Mouse (Mus musculus) neural tube, embryonic 12.5 days (tissue): ENCODE results near the gene Glcci1. TPM values are rescaled to one million over a fixed set of nuclear protein-coding genes. Genes with fewer than 3 reads are reported as not detected.

ENCODE experiments used
- ATAC-seq: fragments of 200-750 bp; cut with Nextera tagmentation; 2 replicates; pipeline ENCODE4 v1.8.0; 2017; ENCODE audit warnings: low read depth, mild to moderate bottlenecking, moderate TSS enrichment, moderate library complexity; ENCODE audit not compliant: low FRiP score
- H3K27ac ChIP-seq: fragments of 300-500 bp; sonication (generic); 2 replicates; pipeline ENCODE4 v1.5.1; 2016
- H3K27me3 ChIP-seq: fragments of 300-500 bp; sonication (generic); replicated peaks from 2 replicates; pipeline ENCODE4 v1.6.1; 2016; ENCODE audit warnings: mild to moderate bottlenecking
- H3K36me3 ChIP-seq: fragments of 300-500 bp; sonication (generic); 2 replicates; pipeline ENCODE4 v1.6.1; 2016; ENCODE audit warnings: mild to moderate bottlenecking
- H3K4me1 ChIP-seq: fragments of 300-500 bp; sonication (generic); 2 replicates; pipeline ENCODE4 v1.6.1; 2016
- H3K4me2 ChIP-seq: fragments of 300-500 bp; sonication (generic); replicated peaks from 2 replicates; pipeline ENCODE4 v1.6.1; 2016; ENCODE audit warnings: mild to moderate bottlenecking
- H3K4me3 ChIP-seq: fragments of 300-500 bp; sonication (generic); 2 replicates; pipeline ENCODE4 v1.5.1; 2016
- H3K9ac ChIP-seq: fragments of 300-500 bp; sonication (generic); 2 replicates; pipeline ENCODE4 v1.6.1; 2016; ENCODE audit warnings: mild to moderate bottlenecking
- H3K9me3 ChIP-seq: fragments of 300-500 bp; sonication (generic); 2 replicates; pipeline ENCODE4 v1.6.1; 2016; ENCODE audit warnings: mild to moderate bottlenecking
- WGBS: fragments of 180-500 bp; shearing (Covaris S2); methylation state at CpG from one replicate; pipeline ENCODE4 v1.1.7; 2016; 5-methylcytosine and 5-hydroxymethylcytosine counted together
- polyA plus RNA-seq: library from polyadenylated mRNA; unstranded; fragments of >200 nt; fragmentation: Nextera tagmentation; extraction: Ambion mirVana; gene quantifications from 2 replicates; pipeline ENCODE4 v1.2.1, GENCODE M21; 2016

Gene Glcci1
- polyA plus RNA-seq, 1 experiment from 2014 or later: 28.1 TPM

- H3K4me1 ChIP-seq: no peaks in the 10 kb centered on the region
- H3K27ac ChIP-seq: no peak overlapping the region
- no peaks in the 10 kb centered on the region for H3K9me3 ChIP-seq
- H3K9ac ChIP-seq: no peak overlapping the region
- no peaks in the 10 kb centered on the region for H3K27me3 ChIP-seq
- no peak overlapping the region for H3K4me3 ChIP-seq
- 78% methylated on average over 2 of the region's 2 CpGs for WGBS
- no peak for ATAC-seq
- H3K36me3 ChIP-seq: no peaks in the 10 kb centered on the region
- H3K4me2 ChIP-seq: no peak overlapping the region
Observed at GRCm38 (mm10) chr6:8617369-8617768, 108.0 kb downstream of the Glcci1 start.

GRCm38 (mm10) chr6:8619582-8620350, 110.4 kb downstream of the Glcci1 start:
- Histone ChIP-seq H3K4me2 (no peak overlapping the region), H3K36me3 (no peaks in the 10 kb centered on the region), H3K9ac (no peak overlapping the region), H3K4me1 (no peaks in the 10 kb centered on the region), H3K9me3 (no peaks in the 10 kb centered on the region), H3K4me3 (no peak overlapping the region), H3K27ac (no peak overlapping the region), H3K27me3 (no peaks in the 10 kb centered on the region)
- WGBS: 79% methylated on average over 4 of the region's 4 CpGs
- no peak for ATAC-seq

- no peak overlapping the region for H3K4me3 ChIP-seq
- H3K27ac ChIP-seq: no peak overlapping the region
- no peak overlapping the region for H3K4me2 ChIP-seq
- WGBS: 66% methylated on average over 3 of the region's 3 CpGs
- no peaks in the 10 kb centered on the region for H3K27me3 ChIP-seq
- no peaks in the 10 kb centered on the region for H3K4me1 ChIP-seq
- H3K36me3 ChIP-seq: no peaks in the 10 kb centered on the region
- H3K9ac ChIP-seq: no peak overlapping the region
- no peaks in the 10 kb centered on the region for H3K9me3 ChIP-seq
- no peak for ATAC-seq
Observed at GRCm38 (mm10) chr6:8623045-8623444, 113.6 kb downstream of the Glcci1 start.

- 91% methylated on average over 8 of the region's 8 CpGs for WGBS
- no peak for ATAC-seq
- Histone ChIP-seq H3K4me1 (no peaks in the 10 kb centered on the region), H3K4me2 (no peak overlapping the region), H3K27ac (no peak overlapping the region), H3K9ac (no peak overlapping the region), H3K4me3 (no peak overlapping the region), H3K36me3 (no peaks in the 10 kb centered on the region), H3K9me3 (no peaks in the 10 kb centered on the region), H3K27me3 (no peaks in the 10 kb centered on the region)
Observed at GRCm38 (mm10) chr6:8628226-8628625, 118.8 kb downstream of the Glcci1 start.

DNA sequence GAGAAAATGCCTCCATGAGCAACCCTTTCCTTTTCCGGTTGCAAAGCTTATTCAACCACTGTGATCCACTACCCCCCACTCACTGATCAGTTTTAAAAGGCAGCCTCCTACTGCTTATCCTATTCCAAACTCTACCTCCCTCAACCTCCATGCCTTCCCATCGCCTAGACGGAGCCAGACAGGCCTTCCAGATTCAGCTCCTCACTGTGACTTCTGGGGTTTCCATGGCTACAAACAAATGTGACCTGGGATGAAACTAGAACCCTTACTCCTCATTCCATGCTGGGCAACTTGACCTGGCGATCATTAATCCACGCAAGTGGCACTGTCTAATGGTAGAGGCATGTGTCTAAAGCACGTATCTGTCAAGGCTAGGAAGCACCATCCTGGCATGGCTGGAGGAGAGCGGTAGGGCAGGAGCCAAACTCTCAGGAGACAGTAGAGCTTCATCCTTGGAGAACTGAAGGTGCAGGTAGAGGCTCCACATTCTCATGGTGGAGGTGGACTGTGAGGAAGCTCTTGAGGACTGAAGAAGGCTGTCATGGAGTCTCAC, 119.4 kb downstream of the Glcci1 start:
- no peaks in the 10 kb centered on the region for H3K4me1 ChIP-seq
- WGBS: 85% methylated on average over 7 of the region's 7 CpGs
- H3K4me2 ChIP-seq: no peak overlapping the region
- no peak for ATAC-seq
- no peak overlapping the region for H3K4me3 ChIP-seq
- no peaks in the 10 kb centered on the region for H3K36me3 ChIP-seq
- H3K9me3 ChIP-seq: no peaks in the 10 kb centered on the region
- no peak overlapping the region for H3K9ac ChIP-seq
- no peaks in the 10 kb centered on the region for H3K27me3 ChIP-seq
- no peak overlapping the region for H3K27ac ChIP-seq

DNA sequence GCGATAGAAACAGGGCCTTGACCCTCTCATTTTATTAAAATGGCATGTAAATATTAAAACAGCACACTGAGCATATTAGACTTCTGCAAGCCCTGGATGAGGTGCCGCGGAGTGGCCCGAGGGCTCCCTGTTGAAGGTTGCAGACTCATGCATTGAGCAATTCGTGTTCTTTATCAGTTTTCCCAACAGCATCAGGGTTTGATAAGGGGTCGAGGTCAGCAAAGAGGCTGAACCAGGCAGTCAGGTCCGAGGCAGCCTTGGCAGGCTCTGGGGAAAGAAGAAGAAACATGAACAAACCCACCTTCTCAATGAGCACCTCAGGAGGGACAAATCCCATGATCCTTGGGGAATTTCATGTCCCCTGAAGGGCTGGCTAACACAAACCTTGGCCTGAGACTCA, 121.1 kb downstream of the Glcci1 start:
- Histone ChIP-seq H3K4me3 (no peak overlapping the region), H3K27me3 (no peaks in the 10 kb centered on the region), H3K36me3 (no peaks in the 10 kb centered on the region), H3K4me1 (no peaks in the 10 kb centered on the region), H3K9me3 (no peaks in the 10 kb centered on the region), H3K9ac (no peak overlapping the region), H3K4me2 (no peak overlapping the region), H3K27ac (no peak overlapping the region)
- WGBS: 91% methylated on average over 7 of the region's 7 CpGs
- ATAC-seq: no peak

- Histone ChIP-seq H3K36me3 (no peaks in the 10 kb centered on the region), H3K27me3 (no peaks in the 10 kb centered on the region), H3K4me1 (no peaks in the 10 kb centered on the region), H3K9me3 (no peaks in the 10 kb centered on the region), H3K4me2 (no peak overlapping the region), H3K9ac (no peak overlapping the region), H3K27ac (no peak overlapping the region), H3K4me3 (no peak overlapping the region)
- ATAC-seq: no peak
- WGBS: 71% methylated on average over 8 of the region's 8 CpGs
Observed at GRCm38 (mm10) chr6:8631362-8631761, 122.0 kb downstream of the Glcci1 start.

- no peaks in the 10 kb centered on the region for H3K36me3 ChIP-seq
- ATAC-seq: no peak
- H3K9ac ChIP-seq: no peak overlapping the region
- 75% methylated on average over 5 of the region's 5 CpGs for WGBS
- no peak overlapping the region for H3K4me2 ChIP-seq
- H3K4me1 ChIP-seq: no peaks in the 10 kb centered on the region
- no peaks in the 10 kb centered on the region for H3K27me3 ChIP-seq
- no peak overlapping the region for H3K4me3 ChIP-seq
- H3K9me3 ChIP-seq: no peaks in the 10 kb centered on the region
- no peak overlapping the region for H3K27ac ChIP-seq
Observed at GRCm38 (mm10) chr6:8631986-8632632, 122.7 kb downstream of the Glcci1 start.

DNA sequence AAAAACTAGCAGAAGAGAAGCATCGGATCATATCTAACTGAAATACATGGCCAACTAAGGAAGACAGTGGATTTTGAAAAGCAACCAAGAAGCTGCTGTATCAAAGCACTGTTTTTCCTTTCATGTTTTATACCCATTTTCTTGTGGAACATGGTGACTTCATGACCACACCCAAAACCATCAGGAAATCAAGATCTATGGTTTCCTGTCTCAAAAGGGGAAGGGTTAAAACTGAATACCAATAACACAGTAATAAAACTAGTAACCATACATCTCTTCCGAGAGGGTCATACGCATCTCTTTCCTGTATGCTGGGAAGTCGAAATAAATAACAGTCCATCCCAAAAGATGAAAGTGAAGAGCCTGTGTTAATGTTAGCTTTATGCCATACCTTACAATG, 123.3 kb downstream of the Glcci1 start:
- 96% methylated on average over 4 of the region's 4 CpGs for whole genome bisulfite sequencing
- Histone ChIP-seq H3K9ac (no peak overlapping the region), H3K4me2 (no peak overlapping the region), H3K36me3 (no peaks in the 10 kb centered on the region), H3K4me1 (no peaks in the 10 kb centered on the region), H3K27ac (no peak overlapping the region), H3K9me3 (no peaks in the 10 kb centered on the region), H3K27me3 (no peaks in the 10 kb centered on the region), H3K4me3 (no peak overlapping the region)
- ATAC-seq: no peak

- Histone ChIP-seq H3K4me1 (no peaks in the 10 kb centered on the region), H3K9me3 (no peaks in the 10 kb centered on the region), H3K27me3 (no peaks in the 10 kb centered on the region), H3K4me2 (no peak overlapping the region), H3K27ac (no peak overlapping the region), H3K36me3 (no peaks in the 10 kb centered on the region), H3K4me3 (no peak overlapping the region), H3K9ac (no peak overlapping the region)
- no peak for ATAC-seq
- WGBS: 89% methylated on average over 4 of the region's 4 CpGs
Observed at GRCm38 (mm10) chr6:8638122-8638521, 128.7 kb downstream of the Glcci1 start.

GRCm38 (mm10) chr6:8638899-8639298, 129.5 kb downstream of the Glcci1 start:
- Histone ChIP-seq H3K4me1 (no peaks in the 10 kb centered on the region), H3K27me3 (no peaks in the 10 kb centered on the region)
- WGBS: 90% methylated on average over 4 of the region's 4 CpGs

GRCm38 (mm10) chr6:8639526-8639925, 130.1 kb downstream of the Glcci1 start:
- Histone ChIP-seq H3K36me3 (no peaks in the 10 kb centered on the region), H3K4me3 (no peak overlapping the region), H3K4me1 (no peaks in the 10 kb centered on the region), H3K9me3 (no peaks in the 10 kb centered on the region), H3K27me3 (no peaks in the 10 kb centered on the region), H3K27ac (no peak overlapping the region), H3K4me2 (no peak overlapping the region), H3K9ac (no peak overlapping the region)
- ATAC-seq: no peak
- WGBS: 78% methylated on average over 2 of the region's 2 CpGs

More at GRCm38 (mm10) chr6:8638899-8639298, 129.5 kb downstream of the Glcci1 start:
- ATAC-seq: no peak
- Histone ChIP-seq H3K9ac (no peak overlapping the region), H3K36me3 (no peaks in the 10 kb centered on the region), H3K4me2 (no peak overlapping the region), H3K9me3 (no peaks in the 10 kb centered on the region), H3K4me3 (no peak overlapping the region), H3K27ac (no peak overlapping the region)
